Mouse (Mus musculus): ENCODE measurements around the gene Megf8. TPM values are rescaled to one million over a fixed set of nuclear protein-coding genes. Genes with fewer than 3 reads are reported as not detected.
A peak's percentile ranks its signal among the peaks of the same experiment; 100 is the strongest.

Gene Megf8
- total and polyA plus RNA-seq, 2 experiments, result 1.5 to 5.1 TPM

DNA sequence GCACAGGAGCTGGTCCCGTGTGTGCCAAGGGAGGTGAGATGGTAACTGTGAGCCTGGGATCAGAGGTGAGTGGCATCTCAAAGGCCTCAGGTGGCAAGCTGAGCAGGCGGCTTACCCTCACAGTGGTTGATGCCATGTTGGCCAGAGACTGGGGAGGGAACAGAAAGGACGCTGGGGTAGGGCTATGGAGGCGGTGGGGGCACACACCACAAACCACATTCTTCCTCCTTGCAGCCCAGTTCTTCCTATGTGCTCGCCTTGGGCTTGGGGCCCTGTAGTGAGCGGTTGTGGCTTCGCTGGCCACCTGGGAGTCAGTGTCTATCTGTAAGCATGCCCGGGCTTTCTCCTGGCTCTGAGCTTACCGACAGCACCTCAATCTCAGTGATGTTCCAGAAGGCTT, 67.9 kb downstream of the Megf8 start:
- peaks cover 26% of the 10 kb centered on the region for H3K36me3 ChIP-seq (ENCODE audit: control insufficient read depth, insufficient read depth, low read length)
- DNase-seq (ENCODE audit: extremely low read depth, low read depth, low spot score), result no peak
- no peak overlapping the region for H3K4me3 ChIP-seq (ENCODE audit: insufficient read depth, low read depth, low read length)
- H3K4me1 ChIP-seq (ENCODE audit: control insufficient read depth, insufficient read depth, low read length), result peaks cover 12% of the 10 kb centered on the region
- WGBS, result 91% methylated on average over 9 of the region's 9 CpGs
- TF ChIP-seq POLR2A (IDR thresholded peaks at IDR 0.05; ENCODE audit: extremely low read depth, insufficient read depth, low read length) (no peak), CTCF (IDR thresholded peaks at IDR 0.05; ENCODE audit: low read depth, low read length) (no peak)
- H3K79me2 ChIP-seq (ENCODE audit: control insufficient read depth, insufficient read depth, low read length), result no peaks in the 10 kb centered on the region
- H3K9ac ChIP-seq (ENCODE audit: low read depth, low read length), result no peak overlapping the region
- no peak overlapping the region for H3K27ac ChIP-seq (replicated peaks; ENCODE audit: insufficient read depth, low read depth, low read length)
- no peaks in the 10 kb centered on the region for H3K27me3 ChIP-seq (ENCODE audit: control insufficient read depth, insufficient read depth, low read length)

DNA sequence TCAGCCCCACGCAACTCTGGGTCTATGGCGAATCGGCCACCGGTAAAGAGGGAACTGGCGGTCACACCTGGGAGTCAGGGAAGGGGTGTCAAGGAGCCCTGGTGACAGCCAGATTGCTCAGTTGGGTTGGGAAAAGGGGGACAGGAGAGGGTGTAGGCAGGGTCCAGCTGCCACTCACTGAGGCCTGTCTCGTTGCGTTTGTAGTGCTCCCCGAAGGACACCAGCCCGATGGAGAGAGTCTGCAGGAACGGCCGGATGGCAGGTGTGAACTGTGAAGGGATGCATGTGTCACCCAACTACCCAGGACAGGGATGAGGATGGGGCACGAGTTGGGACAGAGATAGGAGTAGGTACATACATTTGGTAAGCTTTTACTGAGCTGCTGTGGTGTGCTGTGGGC, 68.3 kb downstream of the Megf8 start:
- peaks cover 26% of the 10 kb centered on the region for H3K36me3 ChIP-seq (ENCODE audit: control insufficient read depth, insufficient read depth, low read length)
- 94% methylated on average over 12 of the region's 12 CpGs for WGBS
- TF ChIP-seq POLR2A (IDR thresholded peaks at IDR 0.05; ENCODE audit: extremely low read depth, insufficient read depth, low read length) (no peak), CTCF (IDR thresholded peaks at IDR 0.05; ENCODE audit: low read depth, low read length) (no peak)
- H3K27me3 ChIP-seq (ENCODE audit: control insufficient read depth, insufficient read depth, low read length), result no peaks in the 10 kb centered on the region
- H3K9ac ChIP-seq (ENCODE audit: low read depth, low read length), result no peak overlapping the region
- no peaks in the 10 kb centered on the region for H3K79me2 ChIP-seq (ENCODE audit: control insufficient read depth, insufficient read depth, low read length)
- peaks cover 14% of the 10 kb centered on the region for H3K4me1 ChIP-seq (ENCODE audit: control insufficient read depth, insufficient read depth, low read length)
- no peak overlapping the region for H3K27ac ChIP-seq (replicated peaks; ENCODE audit: insufficient read depth, low read depth, low read length)
- H3K4me3 ChIP-seq (ENCODE audit: insufficient read depth, low read depth, low read length), result no peak overlapping the region
- DNase-seq (ENCODE audit: extremely low read depth, low read depth, low spot score), result no peak

GRCm38 (mm10) chr7:25385850-25386555, 69.0 kb downstream of the Megf8 start:
- H3K27ac ChIP-seq (replicated peaks; ENCODE audit: insufficient read depth, low read depth, low read length), result peak overlapping the region; percentile 26
- no peaks in the 10 kb centered on the region for H3K79me2 ChIP-seq (ENCODE audit: control insufficient read depth, insufficient read depth, low read length)
- H3K4me3 ChIP-seq (ENCODE audit: insufficient read depth, low read depth, low read length), result no peak overlapping the region
- H3K36me3 ChIP-seq (ENCODE audit: control insufficient read depth, insufficient read depth, low read length), result peaks cover 26% of the 10 kb centered on the region
- 58% methylated on average over 12 of the region's 12 CpGs for WGBS
- DNase-seq (ENCODE audit: extremely low read depth, low read depth, low spot score), result peak; percentile 74
- H3K27me3 ChIP-seq (ENCODE audit: control insufficient read depth, insufficient read depth, low read length), result no peaks in the 10 kb centered on the region
- no peak overlapping the region for H3K9ac ChIP-seq (ENCODE audit: low read depth, low read length)
- H3K4me1 ChIP-seq (ENCODE audit: control insufficient read depth, insufficient read depth, low read length), result peaks cover 21% of the 10 kb centered on the region
- TF ChIP-seq CTCF (IDR thresholded peaks at IDR 0.05; ENCODE audit: low read depth, low read length), result no peak

- peaks cover 8% of the 10 kb centered on the region; the same call in 1 of the 2 replicates for H3K79me2 ChIP-seq (ENCODE audit: control insufficient read depth, insufficient read depth, low read length)
- 89% methylated on average over 18 of the region's 18 CpGs for WGBS
- H3K4me1 ChIP-seq (ENCODE audit: control insufficient read depth, insufficient read depth, low read length), result peaks cover 38% of the 10 kb centered on the region
- no peak for TF ChIP-seq POLR2A (IDR thresholded peaks at IDR 0.05; ENCODE audit: extremely low read depth, insufficient read depth, low read length)
- no peak for TF ChIP-seq CTCF (IDR thresholded peaks at IDR 0.05; ENCODE audit: low read depth, low read length)
- H3K4me3 ChIP-seq (ENCODE audit: insufficient read depth, low read depth, low read length), result no peak overlapping the region
- no peak overlapping the region for H3K9ac ChIP-seq (ENCODE audit: low read depth, low read length)
- H3K36me3 ChIP-seq (ENCODE audit: control insufficient read depth, insufficient read depth, low read length), result peaks cover 18% of the 10 kb centered on the region
- no peak for DNase-seq (ENCODE audit: extremely low read depth, low read depth, low spot score)
- H3K27me3 ChIP-seq (ENCODE audit: control insufficient read depth, insufficient read depth, low read length), result no peaks in the 10 kb centered on the region
- H3K27ac ChIP-seq (replicated peaks; ENCODE audit: insufficient read depth, low read depth, low read length), result no peak overlapping the region
These were observed 71.0 kb downstream of the Megf8 start for GRCm38 (mm10) chr7:25387811-25388440.

DNA sequence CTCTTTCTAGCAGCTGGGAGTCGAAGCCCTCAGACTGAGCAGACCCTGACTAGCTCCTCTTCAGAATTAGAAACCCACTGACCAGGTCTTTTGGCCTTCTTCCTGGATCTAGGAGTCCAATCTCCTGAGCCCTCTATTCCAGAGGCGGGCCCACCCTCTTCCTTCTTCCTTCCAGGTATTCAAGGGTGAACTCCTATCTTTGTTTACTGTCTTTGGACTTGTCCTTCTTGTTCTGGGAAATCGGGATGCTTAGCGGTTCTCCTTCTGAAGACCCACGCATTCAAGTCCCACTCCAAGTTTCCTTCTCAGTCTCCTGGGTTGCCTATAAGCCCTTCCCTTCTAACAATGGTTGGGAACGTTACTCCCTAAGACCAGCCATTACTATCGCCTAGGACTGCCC, 72.0 kb downstream of the Megf8 start:
- no peaks in the 10 kb centered on the region for H3K27me3 ChIP-seq (ENCODE audit: control insufficient read depth, insufficient read depth, low read length)
- DNase-seq (ENCODE audit: extremely low read depth, low read depth, low spot score), result no peak
- H3K36me3 ChIP-seq (ENCODE audit: control insufficient read depth, insufficient read depth, low read length), result peaks cover 16% of the 10 kb centered on the region
- H3K9ac ChIP-seq (ENCODE audit: low read depth, low read length), result no peak overlapping the region
- H3K4me3 ChIP-seq (ENCODE audit: insufficient read depth, low read depth, low read length), result no peak overlapping the region
- peaks cover 12% of the 10 kb centered on the region; the same call in 1 of the 2 replicates for H3K79me2 ChIP-seq (ENCODE audit: control insufficient read depth, insufficient read depth, low read length)
- no peak overlapping the region for H3K27ac ChIP-seq (replicated peaks; ENCODE audit: insufficient read depth, low read depth, low read length)
- TF ChIP-seq POLR2A (IDR thresholded peaks at IDR 0.05; ENCODE audit: extremely low read depth, insufficient read depth, low read length) (no peak), CTCF (IDR thresholded peaks at IDR 0.05; ENCODE audit: low read depth, low read length) (no peak)
- peaks cover 47% of the 10 kb centered on the region for H3K4me1 ChIP-seq (ENCODE audit: control insufficient read depth, insufficient read depth, low read length)
- WGBS, result 84% methylated on average over 7 of the region's 7 CpGs
